Mouse (Mus musculus) midbrain, embryonic 11.5 days (tissue): ENCODE measurements around the gene Sohlh2. TPM values are rescaled to one million over a fixed set of nuclear protein-coding genes. Genes with fewer than 3 reads are reported as not detected.

Experiments
- ATAC-seq: fragments of 200-750 bp; cut with Nextera tagmentation; 2 replicates; pipeline ENCODE4 v1.8.0; 2017; ENCODE audit warnings: moderate TSS enrichment, moderate library complexity; ENCODE audit not compliant: low FRiP score
- DNase-seq: peaks from one replicate; pipeline ENCODE4 v3.0.0; 2015; ENCODE audit warnings: low spot score; ENCODE audit errors: missing footprints
- H3K27ac ChIP-seq: fragments of 300-500 bp; sonication (generic); 2 replicates; pipeline ENCODE4 v1.5.1; 2014; ENCODE audit warnings: low read depth, low read length
- H3K27me3 ChIP-seq: fragments of 300-500 bp; sonication (generic); 2 replicates; pipeline ENCODE4 v1.6.1; 2014; ENCODE audit warnings: mild to moderate bottlenecking, low read length, moderate library complexity, mixed read lengths; ENCODE audit not compliant: control insufficient read depth, insufficient read depth
- H3K36me3 ChIP-seq: fragments of 300-500 bp; sonication (generic); 2 replicates; pipeline ENCODE4 v1.6.1; 2014; ENCODE audit warnings: mild to moderate bottlenecking, low read length, moderate library complexity, mixed read lengths; ENCODE audit not compliant: control insufficient read depth, insufficient read depth
- H3K4me1 ChIP-seq: fragments of 300-500 bp; sonication (generic); 2 replicates; pipeline ENCODE4 v1.6.1; 2014; ENCODE audit warnings: low read length; ENCODE audit not compliant: control insufficient read depth, insufficient read depth
- H3K4me2 ChIP-seq: fragments of 300-500 bp; sonication (generic); 2 replicates; pipeline ENCODE4 v1.6.1; 2014; ENCODE audit warnings: mild to moderate bottlenecking, moderate library complexity
- H3K4me3 ChIP-seq: fragments of 300-500 bp; sonication (generic); 2 replicates; pipeline ENCODE4 v1.5.1; 2014; ENCODE audit warnings: low read depth, low read length
- H3K9ac ChIP-seq: fragments of 300-500 bp; sonication (generic); 2 replicates; pipeline ENCODE4 v1.6.1; 2014; ENCODE audit warnings: low read length
- H3K9me3 ChIP-seq: fragments of 300-500 bp; sonication (generic); 2 replicates; pipeline ENCODE4 v1.6.1; 2016; ENCODE audit warnings: low read length; ENCODE audit not compliant: control insufficient read depth
- WGBS: fragments of 180-500 bp; shearing (Covaris S2); extraction: QIAGEN DNeasy Blood & Tissue Kit; methylation state at CpG from one replicate; pipeline ENCODE4 v1.1.7; 2014; 5-methylcytosine and 5-hydroxymethylcytosine counted together
- polyA plus RNA-seq: library from polyadenylated mRNA; unstranded; fragments of >200 nt; fragmentation: Nextera tagmentation; extraction: Ambion mirVana; gene quantifications from 2 replicates; pipeline ENCODE4 v1.2.1, GENCODE M21; 2014

The Sohlh2 gene
- polyA plus RNA-seq, 1 experiment from 2014 or later = not detected

- Histone ChIP-seq H3K4me2 (no peak overlapping the region), H3K4me3 (no peak overlapping the region), H3K4me1 (no peaks in the 10 kb centered on the region; the same call in 1 of the 2 replicates), H3K27ac (no peak overlapping the region), H3K9me3 (no peaks in the 10 kb centered on the region), H3K27me3 (no peaks in the 10 kb centered on the region), H3K36me3 (no peaks in the 10 kb centered on the region), H3K9ac (no peak overlapping the region)
- ATAC-seq = peak; percentile 47; the same call in 1 of the 2 replicates
- WGBS = 67% methylated on average over 6 of the region's 6 CpGs
- DNase-seq = peak; percentile 89
Observed at GRCm38 (mm10) chr3:55152673-55153334, 29.0 kb upstream of the Sohlh2 start.

GRCm38 (mm10) chr3:55154163-55154562 is 27.7 kb upstream of the Sohlh2 start:
- DNase-seq = no peak
- no peak overlapping the region for H3K4me2 ChIP-seq
- no peak overlapping the region for H3K9ac ChIP-seq
- no peaks in the 10 kb centered on the region for H3K27me3 ChIP-seq
- no peak overlapping the region for H3K4me3 ChIP-seq
- H3K4me1 ChIP-seq = no peaks in the 10 kb centered on the region; the same call in 1 of the 2 replicates
- H3K36me3 ChIP-seq = no peaks in the 10 kb centered on the region
- ATAC-seq = no peak
- WGBS = 89% methylated on average over 7 of the region's 7 CpGs
- no peak overlapping the region for H3K27ac ChIP-seq
- no peaks in the 10 kb centered on the region for H3K9me3 ChIP-seq

- WGBS = 54% methylated on average over 5 of the region's 5 CpGs
- peaks cover 3% of the 10 kb centered on the region; the same call in 1 of the 2 replicates for H3K4me1 ChIP-seq
- ATAC-seq (peak; percentile 35; the same call in 1 of the 2 replicates), DNase-seq (no peak)
- no peak overlapping the region for H3K4me3 ChIP-seq
- H3K27ac ChIP-seq = no peak overlapping the region
- no peaks in the 10 kb centered on the region for H3K9me3 ChIP-seq
- H3K4me2 ChIP-seq = no peak overlapping the region
- no peaks in the 10 kb centered on the region for H3K36me3 ChIP-seq
- H3K27me3 ChIP-seq = no peaks in the 10 kb centered on the region
- no peak overlapping the region for H3K9ac ChIP-seq
Observed at GRCm38 (mm10) chr3:55157413-55157812, 24.4 kb upstream of the Sohlh2 start.

GRCm38 (mm10) chr3:55161144-55161543 is 20.7 kb upstream of the Sohlh2 start:
- ATAC-seq = no peak

GRCm38 (mm10) chr3:55163510-55163909 is 18.3 kb upstream of the Sohlh2 start:
- no peaks in the 10 kb centered on the region for H3K27me3 ChIP-seq
- no peak overlapping the region for H3K4me2 ChIP-seq
- no peak overlapping the region for H3K9ac ChIP-seq
- H3K36me3 ChIP-seq = no peaks in the 10 kb centered on the region
- H3K4me3 ChIP-seq = no peak overlapping the region
- DNase-seq (peak; percentile 60), ATAC-seq (no peak)
- WGBS = 75% methylated on average over 4 of the region's 4 CpGs
- H3K27ac ChIP-seq = no peak overlapping the region
- H3K4me1 ChIP-seq = 0 out of 2 replicates have a peak, but pooled peaks cover 3% of the 10 kb centered on the region
- H3K9me3 ChIP-seq = no peaks in the 10 kb centered on the region

More at GRCm38 (mm10) chr3:55161144-55161543, 20.7 kb upstream of the Sohlh2 start:
- no peaks in the 10 kb centered on the region for H3K27me3 ChIP-seq
- WGBS = 58% methylated on average over 7 of the region's 7 CpGs
- H3K36me3 ChIP-seq = no peaks in the 10 kb centered on the region
- H3K4me3 ChIP-seq = no peak overlapping the region
- H3K4me1 ChIP-seq = 0 out of 2 replicates have a peak, but pooled peaks cover 3% of the 10 kb centered on the region
- H3K9ac ChIP-seq = no peak overlapping the region
- no peak overlapping the region for H3K27ac ChIP-seq
- DNase-seq = peak; percentile 82
- H3K9me3 ChIP-seq = no peaks in the 10 kb centered on the region
- no peak overlapping the region for H3K4me2 ChIP-seq

- ATAC-seq (no peak), DNase-seq (no peak)
- WGBS = 76% methylated on average over 3 of the region's 3 CpGs
- no peak overlapping the region for H3K4me3 ChIP-seq
- no peaks in the 10 kb centered on the region for H3K27me3 ChIP-seq
- no peak overlapping the region for H3K27ac ChIP-seq
- no peak overlapping the region for H3K9ac ChIP-seq
- H3K36me3 ChIP-seq = no peaks in the 10 kb centered on the region
- H3K4me2 ChIP-seq = no peak overlapping the region
- H3K9me3 ChIP-seq = no peaks in the 10 kb centered on the region
- H3K4me1 ChIP-seq = no peaks in the 10 kb centered on the region
Observed at GRCm38 (mm10) chr3:55172478-55172877, 9.3 kb upstream of the Sohlh2 start.

- no peak for ATAC-seq
- Histone ChIP-seq H3K9me3 (no peaks in the 10 kb centered on the region), H3K36me3 (no peaks in the 10 kb centered on the region), H3K4me2 (no peak overlapping the region), H3K27me3 (no peaks in the 10 kb centered on the region), H3K4me1 (no peaks in the 10 kb centered on the region), H3K4me3 (no peak overlapping the region), H3K27ac (no peak overlapping the region), H3K9ac (no peak overlapping the region)
- no peak for DNase-seq
- WGBS = 54% methylated on average over 6 of the region's 6 CpGs
Observed at GRCm38 (mm10) chr3:55177271-55177670, 4.6 kb upstream of the Sohlh2 start.

- H3K4me2 ChIP-seq = no peak overlapping the region
- H3K36me3 ChIP-seq = no peaks in the 10 kb centered on the region
- H3K4me1 ChIP-seq = no peaks in the 10 kb centered on the region
- no peaks in the 10 kb centered on the region for H3K27me3 ChIP-seq
- no peak overlapping the region for H3K9ac ChIP-seq
- H3K4me3 ChIP-seq = no peak overlapping the region
- no peak for DNase-seq
- no peak overlapping the region for H3K27ac ChIP-seq
- WGBS = 93% methylated on average over 4 of the region's 4 CpGs
- H3K9me3 ChIP-seq = no peaks in the 10 kb centered on the region
- no peak for ATAC-seq
Observed at GRCm38 (mm10) chr3:55191668-55192067, 9.8 kb downstream of the Sohlh2 start.

- WGBS = 56% methylated on average over 2 of the region's 2 CpGs
- Histone ChIP-seq H3K4me3 (no peak overlapping the region), H3K4me1 (no peaks in the 10 kb centered on the region), H3K9ac (no peak overlapping the region), H3K27me3 (no peaks in the 10 kb centered on the region), H3K27ac (no peak overlapping the region), H3K4me2 (no peak overlapping the region), H3K36me3 (no peaks in the 10 kb centered on the region), H3K9me3 (no peaks in the 10 kb centered on the region)
- no peak for ATAC-seq
- DNase-seq = peak; percentile 14
Observed at GRCm38 (mm10) chr3:55193351-55193750, 11.5 kb downstream of the Sohlh2 start.
